Mouse (Mus musculus): ENCODE data around the gene Agr2. TPM values are rescaled to one million over a fixed set of nuclear protein-coding genes. Genes with fewer than 3 reads are reported as not detected.

Agr2 gene
- total and polyA plus RNA-seq, 3 experiments: not detected

DNA sequence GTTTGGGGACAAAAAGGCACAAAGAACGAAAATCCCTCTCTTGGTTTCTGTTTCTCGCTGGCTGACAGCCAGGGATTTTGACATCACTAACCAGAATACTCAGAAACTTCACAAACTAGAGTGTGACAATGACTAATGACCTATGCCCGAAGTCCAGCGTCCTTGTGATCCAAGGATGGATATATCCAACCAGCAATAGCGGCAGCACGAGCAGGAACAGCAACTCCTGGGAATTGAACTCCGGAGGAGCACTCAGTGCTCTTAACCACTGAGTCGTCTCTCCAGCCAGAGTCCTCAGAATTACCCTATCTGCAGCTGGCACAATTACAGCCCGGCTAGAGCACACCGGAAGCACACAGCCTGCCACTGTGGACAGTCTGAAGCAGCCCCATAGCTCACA, 44.1 kb downstream of the Agr2 start:
- H3K27ac ChIP-seq (ENCODE audit: insufficient read depth, low read depth): peak overlapping the region; percentile 32; the same call in 1 of the 2 replicates
- no peak overlapping the region for H3K9ac ChIP-seq (ENCODE audit: insufficient read depth, low read depth)
- H3K36me3 ChIP-seq (replicated peaks in 1 of 2; ENCODE audit: control insufficient read depth in 1 of 2, insufficient read depth in 1 of 2, low read length in 1 of 2): no peaks in the 10 kb centered on the region
- dilution Hi-C loops (cut with MboI; ENCODE audit: extremely low pct_ligation_motif_present, extremely low pct_unique_long_range_greater_than_20kb, low sequenced_read_pairs): no loop called here
- peaks cover 6% of the 10 kb centered on the region for H3K79me2 ChIP-seq (replicated peaks; ENCODE audit: control insufficient read depth, extremely low read depth, insufficient read depth, poor library complexity, severe bottlenecking)
- in situ Hi-C loops (cut with MboI; ENCODE audit: low pct_ligation_motif_present, low pct_unique_long_range_greater_than_20kb, low sequenced_read_pairs): no loop called here
- peak overlapping the region in 2 of 3 experiments; percentile 18 to 30 for H3K4me3 ChIP-seq (replicated peaks in 1 of 3; ENCODE audit: low read depth in 2 of 3, low read length in 2 of 3, poor library complexity in 1 of 3)
- H3K9me3 ChIP-seq (replicated peaks; ENCODE audit: low read length): peaks cover 6% of the 10 kb centered on the region
- H3K4me2 ChIP-seq (ENCODE audit: insufficient read depth, low read depth, poor library complexity, severe bottlenecking): peak overlapping the region; percentile 52; the same call in 1 of the 2 replicates
- TF ChIP-seq TCF12 (IDR thresholded peaks at IDR 0.05; ENCODE audit: low read depth, low read length): no peak
- no peak for TF ChIP-seq CTCF (conservative IDR thresholded peaks at IDR 0.05 in 1 of 2, IDR thresholded peaks at IDR 0.05 in 1 of 2; ENCODE audit: low read depth in 2 of 2, low read length in 2 of 2)
- no peak for TF ChIP-seq E2F4 (IDR thresholded peaks at IDR 0.05; ENCODE audit: insufficient replicate concordance, low read depth, low read length)
- TF ChIP-seq JUND (conservative IDR thresholded peaks at IDR 0.05; ENCODE audit: low read depth, low read length): no peak
- TF ChIP-seq NELFE (IDR thresholded peaks at IDR 0.05; ENCODE audit: low read depth, low read length): no peak
- no peak for TF ChIP-seq ZKSCAN1 (IDR thresholded peaks at IDR 0.05; ENCODE audit: borderline replicate concordance, low read depth, low read length)
- no peak for TF ChIP-seq RAD21 (IDR thresholded peaks at IDR 0.05; ENCODE audit: low read depth, low read length)
- no peak for TF ChIP-seq ZC3H11A (IDR thresholded peaks at IDR 0.05; ENCODE audit: low read depth, low read length)
- no peak for TF ChIP-seq ZMIZ1 (IDR thresholded peaks at IDR 0.05; ENCODE audit: low read depth, low read length)
- TF ChIP-seq MAX (IDR thresholded peaks at IDR 0.05; ENCODE audit: low read length): no peak
- TF ChIP-seq KAT2A (IDR thresholded peaks at IDR 0.05; ENCODE audit: insufficient replicate concordance, low read length): no peak
- no peak for TF ChIP-seq PAX5 (IDR thresholded peaks at IDR 0.05; ENCODE audit: low read length)
- TF ChIP-seq ELF1 (IDR thresholded peaks at IDR 0.05; ENCODE audit: low read depth, low read length): no peak
- DNase-seq (ENCODE audit: extremely low read depth): no peak
- H3K27me3 ChIP-seq (replicated peaks): peaks cover 2% of the 10 kb centered on the region
- H3K4me1 ChIP-seq (ENCODE audit: control insufficient read depth in 1 of 2, insufficient read depth in 2 of 2): peaks cover 3 to 23% of the 10 kb centered on the region in 2 experiments

DNA sequence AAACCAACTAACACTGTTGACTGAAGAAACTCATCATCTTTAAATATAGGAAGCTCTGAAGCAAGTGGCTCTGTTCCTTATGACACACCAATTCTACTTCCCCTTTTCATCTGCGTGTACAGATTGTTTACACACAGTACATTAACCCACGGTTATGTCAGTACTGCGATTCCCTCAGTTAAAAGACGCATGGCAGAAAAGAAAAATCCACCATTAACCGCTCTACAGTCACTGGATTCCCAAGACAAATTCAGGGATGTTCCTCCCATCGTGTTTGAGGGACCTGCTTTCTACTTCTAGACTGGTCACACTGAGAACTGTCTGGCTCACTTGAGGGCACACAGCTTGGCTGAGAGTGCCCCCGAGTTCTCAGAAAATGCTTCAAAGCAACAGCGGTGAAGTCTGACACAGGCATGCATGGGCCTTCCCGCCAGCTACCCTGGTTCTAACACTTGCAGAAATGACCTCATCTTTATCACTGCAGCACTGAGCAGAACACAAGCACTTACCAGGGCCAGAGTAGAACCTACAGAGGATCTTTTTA, 46.9 kb downstream of the Agr2 start:
- in situ Hi-C loops (cut with MboI; ENCODE audit: low pct_ligation_motif_present, low pct_unique_long_range_greater_than_20kb, low sequenced_read_pairs): no loop called here
- peaks cover 3 to 20% of the 10 kb centered on the region in 2 experiments for H3K4me1 ChIP-seq (ENCODE audit: control insufficient read depth in 1 of 2, insufficient read depth in 2 of 2)
- no peaks in the 10 kb centered on the region for H3K9me3 ChIP-seq (replicated peaks; ENCODE audit: low read length)
- H3K36me3 ChIP-seq (replicated peaks in 1 of 2; ENCODE audit: control insufficient read depth in 1 of 2, insufficient read depth in 1 of 2, low read length in 1 of 2): no peaks in the 10 kb centered on the region
- peak; percentile 63 for DNase-seq (ENCODE audit: extremely low read depth)
- H3K79me2 ChIP-seq (replicated peaks; ENCODE audit: control insufficient read depth, extremely low read depth, insufficient read depth, poor library complexity, severe bottlenecking): peaks cover 6% of the 10 kb centered on the region
- H3K4me3 ChIP-seq (replicated peaks in 1 of 3; ENCODE audit: low read depth in 2 of 3, low read length in 2 of 3, poor library complexity in 1 of 3): peak overlapping the region; percentile 21 to 31 (median 22)
- H3K27me3 ChIP-seq (replicated peaks): peaks cover 2% of the 10 kb centered on the region
- H3K4me2 ChIP-seq (ENCODE audit: insufficient read depth, low read depth, poor library complexity, severe bottlenecking): peak overlapping the region; percentile 58
- dilution Hi-C loops (cut with MboI; ENCODE audit: extremely low pct_ligation_motif_present, extremely low pct_unique_long_range_greater_than_20kb, low sequenced_read_pairs): no loop called here
- peak overlapping the region; percentile 88 for H3K27ac ChIP-seq (ENCODE audit: insufficient read depth, low read depth)
- peak overlapping the region; percentile 26 for H3K9ac ChIP-seq (ENCODE audit: insufficient read depth, low read depth)
- TF ChIP-seq JUND (conservative IDR thresholded peaks at IDR 0.05; ENCODE audit: low read depth, low read length): no peak; the same call in 1 of the 2 replicates
- peak; percentile 27; the same call in 1 of the 2 replicates for TF ChIP-seq ELF1 (IDR thresholded peaks at IDR 0.05; ENCODE audit: low read depth, low read length)
- TF ChIP-seq SIN3A (IDR thresholded peaks at IDR 0.05; ENCODE audit: low read length): peak; percentile 67; the same call in 1 of the 2 replicates
- TF ChIP-seq SMC3 (IDR thresholded peaks at IDR 0.05; ENCODE audit: low read depth, low read length): no peak
- no peak for TF ChIP-seq NELFE (IDR thresholded peaks at IDR 0.05; ENCODE audit: low read depth, low read length)
- TF ChIP-seq RAD21 (IDR thresholded peaks at IDR 0.05; ENCODE audit: low read depth, low read length): no peak
- no peak for TF ChIP-seq NRF1 (IDR thresholded peaks at IDR 0.05; ENCODE audit: low read depth, low read length)
- TF ChIP-seq ETS1 (conservative IDR thresholded peaks at IDR 0.05; ENCODE audit: low read depth, low read length): no peak
- TF ChIP-seq MAFK (IDR thresholded peaks at IDR 0.05; ENCODE audit: insufficient replicate concordance, low read length): no peak
- no peak; the same call in 1 of the 2 replicates for TF ChIP-seq ZNF384 (IDR thresholded peaks at IDR 0.05; ENCODE audit: low read depth, low read length)
- no peak for TF ChIP-seq CHD2 (IDR thresholded peaks at IDR 0.05; ENCODE audit: low read length)
- TF ChIP-seq CHD1 (IDR thresholded peaks at IDR 0.05; ENCODE audit: low read depth, low read length): peak; percentile 53; the same call in 1 of the 2 replicates
- TF ChIP-seq USF1 (IDR thresholded peaks at IDR 0.05; ENCODE audit: low read depth, low read length): no peak
- 0 out of 2 replicates have a peak, but pooled peaks have one; percentile 26 for TF ChIP-seq MAZ (IDR thresholded peaks at IDR 0.05; ENCODE audit: low read depth, low read length)
- TF ChIP-seq RCOR1 (conservative IDR thresholded peaks at IDR 0.05; ENCODE audit: low read depth, low read length): no peak
- no peak for TF ChIP-seq UBTF (IDR thresholded peaks at IDR 0.05; ENCODE audit: low read depth, low read length)
- peak; percentile 51; the same call in 1 of the 2 replicates for TF ChIP-seq EP300 (IDR thresholded peaks at IDR 0.05; ENCODE audit: low read length)
- TF ChIP-seq PAX5 (IDR thresholded peaks at IDR 0.05; ENCODE audit: low read length): no peak
- TF ChIP-seq MAX (IDR thresholded peaks at IDR 0.05; ENCODE audit: low read length): peak; percentile 71
- TF ChIP-seq ZMIZ1 (IDR thresholded peaks at IDR 0.05; ENCODE audit: low read depth, low read length): no peak
- TF ChIP-seq MYC (IDR thresholded peaks at IDR 0.05; ENCODE audit: low read depth, low read length): 0 out of 2 replicates have a peak, but pooled peaks have one; percentile 52
- no peak for TF ChIP-seq POLR2A (IDR thresholded peaks at IDR 0.05; ENCODE audit: low read depth, low read length)
- no peak for TF ChIP-seq TBP (conservative IDR thresholded peaks at IDR 0.05; ENCODE audit: low read depth, low read length)
- no peak for TF ChIP-seq IRF4 (IDR thresholded peaks at IDR 0.05; ENCODE audit: low read depth, low read length)
- no peak for TF ChIP-seq GABPA (IDR thresholded peaks at IDR 0.05; ENCODE audit: insufficient replicate concordance, low read depth, low read length)

Measured in CH12.LX (cell line).